9 mouse cellular contexts compared by ENCODE assay signal in the genomic region with DNA sequence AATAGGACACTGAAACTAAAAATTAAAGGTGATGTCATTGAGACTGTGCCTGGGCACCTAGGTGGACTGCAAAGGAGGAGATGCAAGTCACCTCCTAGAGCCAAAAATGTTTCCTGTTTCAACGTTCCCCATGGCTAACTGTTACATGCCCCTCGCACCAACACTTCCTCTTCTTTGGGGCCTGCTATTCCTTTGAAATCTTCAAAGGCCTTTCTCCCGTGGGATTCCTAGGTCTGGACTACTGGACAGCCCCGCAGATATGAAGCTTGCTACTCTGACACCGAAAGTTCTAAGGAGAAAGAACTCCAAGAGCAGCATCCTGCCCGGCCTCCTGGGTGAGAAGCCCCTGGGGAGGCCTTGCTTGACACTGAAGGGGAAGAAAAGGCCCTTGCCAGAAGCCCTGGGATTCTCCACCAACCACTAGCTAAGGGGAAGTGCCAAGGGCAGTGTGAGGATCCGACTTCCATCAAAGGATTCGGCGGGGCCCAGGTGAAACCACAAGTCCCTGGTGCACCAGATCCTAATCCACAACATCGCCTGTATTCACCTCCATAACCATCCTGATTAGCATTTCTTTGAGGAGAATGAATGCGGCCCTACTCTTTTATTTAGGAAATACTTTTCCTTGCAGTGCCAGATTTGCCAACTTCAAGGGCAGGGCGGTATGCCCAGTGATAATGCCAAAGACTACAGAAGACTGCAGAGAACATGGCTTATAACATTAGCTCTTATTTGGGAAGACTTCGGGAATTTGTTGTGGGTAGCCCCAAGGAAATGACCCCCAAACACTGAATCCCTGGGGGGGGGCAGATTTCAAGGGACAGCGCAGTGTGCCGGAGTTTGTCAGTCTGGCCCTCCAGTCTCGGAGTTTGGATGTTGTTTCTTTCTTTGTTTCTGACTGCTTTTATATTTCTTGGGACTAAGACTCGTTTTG. TPM values are rescaled to one million over a fixed set of nuclear protein-coding genes. Genes with fewer than 3 reads are reported as not detected.
A peak's percentile ranks its signal among the peaks of the same experiment; 100 is the strongest.
DNase-seq lines count a peak whose midpoint lies in the region; ATAC-seq and TF ChIP-seq lines count a peak whose summit lies in the region.
"Had no signal": no experiment of that assay in that cellular context is flagged by ENCODE, and none has a peak within 500 bp of the region (broad histone marks: within the 10 kb centered on the region; RNA-seq: fewer than 3 reads in every experiment).

No protein-coding gene starts in this region.

- DNase-seq in cerebellum, adult 2 months: no peak
- DNase-seq in cerebellum, postnatal 4 days (ENCODE audit: low spot score in 2 of 2): no peak
- peak; percentile 64 for DNase-seq in 416B (ENCODE audit: low read depth)
- no peak for DNase-seq in midbrain, embryonic 14.5 days
- no peak for DNase-seq in right cerebral cortex, adult 18-20 months
- DNase-seq in layer of hippocampus, adult 8-10 months (ENCODE audit: low spot score in 2 of 2): no peak

- TF ChIP-seq CTCF in cerebellum, adult 2 months (IDR thresholded peaks at IDR 0.05; ENCODE audit: borderline replicate concordance, insufficient read depth, low read depth, low read length): no peak

- peak overlapping the region; percentile 85 for H3K4me3 ChIP-seq in cerebellum, adult 2 months (replicated peaks; ENCODE audit: insufficient read depth, low read depth, low read length)
- H3K4me3 ChIP-seq in forebrain, embryonic 13.5 days: peak overlapping the region; percentile 74
- peak overlapping the region; percentile 78 for H3K4me3 ChIP-seq in intestine, embryonic 16.5 days (ENCODE audit: low read length)
- H3K4me3 ChIP-seq in midbrain, embryonic 14.5 days (replicated peaks; ENCODE audit: low read depth, low read length): peak overlapping the region; percentile 66

- H3K4me2 ChIP-seq in forebrain, embryonic 13.5 days: peak overlapping the region; percentile 81
- peak overlapping the region; percentile 98 for H3K4me2 ChIP-seq in intestine, embryonic 16.5 days (ENCODE audit: low read depth, low read length)
- peak overlapping the region; percentile 67 for H3K4me2 ChIP-seq in midbrain, embryonic 14.5 days (ENCODE audit: low read length)

- no peaks in the 10 kb centered on the region for H3K9me3 ChIP-seq in forebrain, embryonic 13.5 days (replicated peaks)
- H3K9me3 ChIP-seq in intestine, embryonic 16.5 days (ENCODE audit: control insufficient read depth, low read length): no peaks in the 10 kb centered on the region
- H3K9me3 ChIP-seq in midbrain, embryonic 14.5 days (ENCODE audit: control insufficient read depth, low read length): no peaks in the 10 kb centered on the region

- H3K27me3 ChIP-seq in cerebellum, adult 2 months (ENCODE audit: control insufficient read depth, insufficient read depth, low read length): no peaks in the 10 kb centered on the region
- H3K27me3 ChIP-seq in forebrain, embryonic 13.5 days: peaks cover 11% of the 10 kb centered on the region; the same call in 1 of the 2 replicates
- no peaks in the 10 kb centered on the region for H3K27me3 ChIP-seq in intestine, embryonic 16.5 days (replicated peaks; ENCODE audit: control insufficient read depth, insufficient read depth, low read length)
- no peaks in the 10 kb centered on the region for H3K27me3 ChIP-seq in midbrain, embryonic 14.5 days (ENCODE audit: control insufficient read depth, insufficient read depth, low read length)
- H3K27me3 ChIP-seq: CH12.LX had no signal

- peaks cover 13% of the 10 kb centered on the region for H3K4me1 ChIP-seq in cerebellum, adult 2 months (ENCODE audit: control insufficient read depth, insufficient read depth, low read length)
- peaks cover 44% of the 10 kb centered on the region for H3K4me1 ChIP-seq in forebrain, embryonic 13.5 days
- H3K4me1 ChIP-seq in intestine, embryonic 16.5 days (ENCODE audit: control insufficient read depth, insufficient read depth, low read length): peaks cover 25% of the 10 kb centered on the region; the same call in 1 of the 2 replicates
- peaks cover 39% of the 10 kb centered on the region for H3K4me1 ChIP-seq in midbrain, embryonic 14.5 days (ENCODE audit: control insufficient read depth, insufficient read depth, low read length)

- H3K9ac ChIP-seq in forebrain, embryonic 13.5 days: peak overlapping the region; percentile 89
- peak overlapping the region; percentile 82 for H3K9ac ChIP-seq in intestine, embryonic 16.5 days (ENCODE audit: low read depth, low read length)
- peak overlapping the region; percentile 92 for H3K9ac ChIP-seq in midbrain, embryonic 14.5 days (replicated peaks; ENCODE audit: low read length)

- TF ChIP-seq POLR2A in cerebellum, adult 2 months (IDR thresholded peaks at IDR 0.05; ENCODE audit: borderline replicate concordance, insufficient read depth, low read length): no peak

- WGBS in cerebellum, adult 2 months: 61% methylated on average over 17 of the region's 17 CpGs
- WGBS in forebrain, embryonic 13.5 days: 17% methylated on average over 17 of the region's 17 CpGs
- WGBS in intestine, embryonic 16.5 days: 41% methylated on average over 17 of the region's 17 CpGs
- WGBS in midbrain, embryonic 14.5 days: 20% methylated on average over 17 of the region's 17 CpGs

- H3K27ac ChIP-seq in cerebellum, adult 2 months (ENCODE audit: insufficient read depth, low read length): no peak overlapping the region; the same call in 1 of the 2 replicates
- H3K27ac ChIP-seq in forebrain, embryonic 13.5 days: no peak overlapping the region
- no peak overlapping the region for H3K27ac ChIP-seq in intestine, embryonic 16.5 days (ENCODE audit: low read length)
- H3K27ac ChIP-seq in midbrain, embryonic 14.5 days (replicated peaks; ENCODE audit: low read depth, low read length): no peak overlapping the region

- no peaks in the 10 kb centered on the region for H3K36me3 ChIP-seq in forebrain, embryonic 13.5 days (ENCODE audit: poor library complexity, severe bottlenecking)
- no peaks in the 10 kb centered on the region for H3K36me3 ChIP-seq in intestine, embryonic 16.5 days (ENCODE audit: control insufficient read depth, insufficient read depth, low read length)
- H3K36me3 ChIP-seq in midbrain, embryonic 14.5 days (ENCODE audit: control insufficient read depth, insufficient read depth, low read length): no peaks in the 10 kb centered on the region

- ATAC-seq in forebrain, embryonic 13.5 days: no peak
- no peak for ATAC-seq in intestine, embryonic 16.5 days
- ATAC-seq in midbrain, embryonic 14.5 days (ENCODE audit: low FRiP score, low TSS enrichment): no peak

RNA-seq across cellular contexts. Expression of a gene that starts 1.3 kb away (rescaled TPM):
- 71.4 and 79.7 TPM in 2 replicates for polyA plus RNA-seq in cerebellum, adult 2 months (2012; rRNA removed)
- 66.6 and 81.7 TPM in 2 replicates for polyA plus RNA-seq in forebrain, embryonic 13.5 days (2015; fragmentation: Nextera tagmentation; extraction: Ambion mirVana)
- 26.8 and 28.0 TPM in 2 replicates for polyA plus RNA-seq in intestine, embryonic 16.5 days (2015; fragmentation: Nextera tagmentation; extraction: Ambion mirVana)
- polyA plus RNA-seq in midbrain, embryonic 14.5 days (2014; fragmentation: Nextera tagmentation; extraction: Ambion mirVana): 67.8 and 90.2 TPM in 2 replicates
- 10 to 100 TPM; 47.3 to 61.1 (median 52.1) TPM for total RNA-seq in layer of hippocampus, adult 8-10 months (2022)

RNA-seq across cellular contexts. Expression of a gene that starts 11.1 kb away (rescaled TPM):
- polyA plus RNA-seq in cerebellum, adult 2 months (2012; rRNA removed): 71.5 and 72.9 TPM in 2 replicates
- polyA plus RNA-seq in forebrain, embryonic 13.5 days (2015; fragmentation: Nextera tagmentation; extraction: Ambion mirVana): 46.5 and 50.1 TPM in 2 replicates
- polyA plus RNA-seq in intestine, embryonic 16.5 days (2015; fragmentation: Nextera tagmentation; extraction: Ambion mirVana): 30.9 and 34.0 TPM in 2 replicates
- 45.0 and 54.0 TPM in 2 replicates for polyA plus RNA-seq in midbrain, embryonic 14.5 days (2014; fragmentation: Nextera tagmentation; extraction: Ambion mirVana)
- 10 to 100 TPM; 35.6 to 40.9 (median 37.7) TPM for total RNA-seq in layer of hippocampus, adult 8-10 months (2022)
